Mouse (Mus musculus) embryo, embryonic 10.5 days (tissue): ENCODE results near the gene Gm11492.

Experiments used
- DNase-seq: peaks from one replicate; pipeline ENCODE4 v3.0.0-alpha.2; 2015; ENCODE audit warnings: low spot score

Gene Gm11492

DNA sequence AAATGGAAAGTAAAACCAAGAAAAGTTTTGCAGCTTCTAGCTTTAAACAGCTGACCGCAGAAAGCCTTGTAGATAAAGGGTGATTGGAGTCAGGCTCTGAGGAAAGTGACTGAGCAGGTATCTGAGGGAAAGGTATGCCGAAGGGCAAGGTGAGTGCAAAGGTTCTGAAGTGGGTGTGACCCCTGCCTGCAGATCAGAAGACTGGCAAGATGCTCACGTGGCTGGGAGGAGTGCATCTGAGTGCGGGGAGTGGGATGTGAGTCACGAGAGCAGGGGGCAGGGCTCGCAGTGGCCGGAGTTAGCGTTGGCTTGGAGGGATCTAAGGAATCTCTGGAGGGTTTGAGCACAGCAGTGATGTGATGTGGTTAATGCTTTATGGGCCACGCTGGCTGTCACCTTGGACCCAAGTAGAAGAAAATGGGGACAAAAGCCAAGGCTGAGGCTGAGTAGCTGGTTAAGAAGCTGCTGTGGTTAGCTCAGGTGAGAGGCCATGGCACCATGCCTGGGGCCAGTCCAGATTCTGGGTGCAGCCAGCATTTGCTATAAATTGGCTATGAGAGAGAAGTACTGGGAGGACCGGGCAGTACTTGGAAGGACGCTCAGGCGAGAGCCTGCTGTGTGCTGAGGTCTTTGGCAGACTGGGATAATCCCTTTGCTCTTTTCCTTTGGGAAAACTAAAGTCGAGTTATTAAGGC, 33.1 kb downstream of the Gm11492 start:
- DNase-seq, result no peak

DNA sequence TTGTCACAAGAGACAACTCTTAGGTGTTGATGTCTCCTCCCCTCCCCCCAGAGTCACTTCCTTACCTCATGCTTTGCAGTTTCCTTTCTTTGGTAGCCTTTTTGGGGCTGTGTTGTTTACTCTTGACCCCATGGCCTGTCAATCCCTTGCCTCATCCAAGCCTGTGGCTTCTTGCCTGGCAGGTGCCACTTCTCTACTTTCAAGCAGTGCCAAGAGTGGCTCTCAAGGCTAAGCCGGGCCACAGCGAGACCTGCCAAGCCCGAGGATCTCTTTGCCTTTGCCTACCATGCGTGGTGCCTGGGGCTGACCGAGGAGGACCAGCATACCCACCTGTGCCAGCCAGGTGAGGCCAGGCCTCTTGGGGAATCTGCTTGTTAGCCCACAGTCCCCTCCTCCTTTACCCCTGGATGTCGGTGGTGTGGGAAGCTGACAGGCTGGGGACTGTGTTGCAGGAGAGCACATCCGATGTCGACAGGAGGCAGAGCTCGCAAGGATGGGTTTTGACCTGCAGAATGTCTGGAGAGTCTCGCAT, 33.9 kb downstream of the Gm11492 start:
- DNase-seq, result no peak

GRCm38 (mm10) chr11:87602234-87602633, 35.8 kb downstream of the Gm11492 start:
- DNase-seq, result no peak

DNA sequence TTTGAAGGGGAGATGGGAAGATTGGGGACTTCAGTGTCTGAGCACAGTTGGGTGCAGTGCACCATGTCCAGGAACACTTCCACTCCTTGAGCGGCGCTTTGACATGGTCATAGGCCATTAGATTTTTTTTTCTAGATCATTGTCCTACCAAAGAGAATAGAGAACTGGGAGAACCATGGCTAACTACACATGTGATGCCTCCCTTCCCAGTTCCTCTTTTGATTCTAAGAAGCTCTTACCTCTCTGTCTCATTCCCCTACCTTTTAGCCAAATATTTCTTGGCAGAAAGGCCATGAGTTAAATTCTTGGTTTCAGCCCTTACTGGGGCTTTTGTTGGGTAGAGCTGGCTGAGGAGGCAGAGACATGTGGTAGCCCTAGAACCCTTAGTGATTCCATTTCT, 37.1 kb downstream of the Gm11492 start:
- DNase-seq, result no peak

- DNase-seq, result no peak
These were observed 42.8 kb downstream of the Gm11492 start for GRCm38 (mm10) chr11:87609264-87609663.

DNA sequence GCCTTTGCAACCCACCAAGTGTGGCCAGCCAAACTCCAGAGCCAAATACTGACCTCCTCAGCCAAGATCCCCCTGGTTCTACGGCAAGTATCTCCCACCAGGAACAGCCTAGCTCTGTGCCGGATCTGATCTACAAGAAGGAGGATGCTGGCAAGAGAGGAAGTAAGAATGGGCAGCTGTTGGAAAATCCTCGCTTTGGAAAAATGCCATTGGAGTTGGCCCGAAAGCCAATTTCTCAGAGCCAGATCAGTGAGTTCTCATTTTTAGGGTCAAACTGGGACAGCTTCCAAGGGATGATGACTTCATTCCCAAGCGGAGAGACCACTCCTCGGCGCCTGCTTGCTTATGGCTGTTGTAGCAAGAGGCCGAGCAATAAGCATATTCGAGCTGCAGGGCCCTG, 45.1 kb downstream of the Gm11492 start:
- DNase-seq, result no peak

DNA sequence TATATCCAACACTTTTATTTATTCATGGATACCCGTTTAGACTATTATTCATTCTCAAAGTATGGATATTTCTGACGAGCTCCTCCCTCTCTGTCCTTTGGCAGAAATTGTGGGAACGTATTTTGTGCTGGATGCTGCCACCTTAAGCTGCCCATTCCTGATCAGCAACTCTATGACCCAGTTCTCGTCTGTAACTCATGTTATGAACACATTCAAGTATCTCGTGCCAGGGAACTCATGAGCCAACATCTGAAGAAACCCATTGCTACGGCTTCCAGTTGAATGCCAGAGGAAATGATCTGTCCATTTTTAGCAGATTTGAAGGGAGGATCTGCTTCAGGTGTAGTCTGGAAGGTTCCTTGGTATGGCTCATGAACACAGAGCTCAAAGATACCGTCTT, 47.5 kb downstream of the Gm11492 start:
- no peak for DNase-seq

GRCm38 (mm10) chr11:87615551-87615950, 49.1 kb downstream of the Gm11492 start:
- no peak for DNase-seq

- no peak for DNase-seq
These were observed 49.5 kb downstream of the Gm11492 start for GRCm38 (mm10) chr11:87615952-87616351.

DNA sequence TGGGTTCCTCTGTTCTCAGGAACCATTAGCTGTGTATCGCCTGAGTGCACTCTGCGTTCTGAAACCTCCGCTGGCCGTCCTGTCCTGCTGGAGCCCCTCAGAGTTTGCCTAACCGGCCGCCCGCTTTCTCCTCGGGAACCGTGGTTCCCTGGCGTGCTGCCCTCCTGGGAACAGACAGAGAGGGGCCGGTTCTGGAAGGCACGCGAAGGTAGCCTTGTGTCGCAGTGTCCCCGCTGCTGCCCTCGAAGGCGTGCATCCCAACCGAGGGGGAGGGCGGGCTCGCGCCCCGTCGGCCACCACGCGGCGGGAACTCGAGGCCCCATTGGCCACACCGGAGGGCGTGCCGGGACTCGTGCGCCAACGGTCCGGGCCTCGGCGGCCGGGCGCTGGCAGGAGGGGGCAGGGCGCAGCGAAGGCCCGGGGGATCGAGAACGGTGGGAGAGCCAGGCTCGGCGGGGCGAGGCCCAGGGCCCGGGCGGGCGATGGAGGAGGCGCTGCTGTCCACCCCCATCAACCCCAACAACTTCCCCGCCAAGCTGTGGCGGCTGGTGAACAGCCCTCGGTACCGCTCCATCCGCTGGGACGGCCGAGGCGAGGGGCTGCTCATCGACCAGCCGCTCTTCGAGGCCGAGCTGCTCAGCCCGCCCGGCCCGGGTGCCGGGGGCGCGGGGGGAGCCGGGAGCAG, 50.5 kb downstream of the Gm11492 start, which contains the start of gene Hsf5:
Gene Hsf5, plus strand, starts transcription at position 375 of the 685 bp plus-strand sequence.
- no peak for DNase-seq

- DNase-seq, result no peak
These were observed 51.2 kb downstream of the Gm11492 start for GRCm38 (mm10) chr11:87617606-87618005.
